Mouse (Mus musculus) c-Kit-positive CD71-negative TER-119-negative erythroid progenitor cells, embryonic 14.5 days (primary cell): ENCODE data around the gene Orm3.

Experiments
- DNase-seq: peaks from one replicate; pipeline ENCODE4 v3.0.0-alpha.2; 2013; ENCODE audit warnings: low read depth

Gene Orm3

GRCm38 (mm10) chr4:63402558-63402957, 46.6 kb downstream of the Orm3 start:
- DNase-seq, result no peak

GRCm38 (mm10) chr4:63403040-63403959, 47.3 kb downstream of the Orm3 start, which contains the start of gene Akna:
Gene Akna, minus strand, starts transcription at chr4:63403354.
- peak; percentile 50 for DNase-seq

DNA sequence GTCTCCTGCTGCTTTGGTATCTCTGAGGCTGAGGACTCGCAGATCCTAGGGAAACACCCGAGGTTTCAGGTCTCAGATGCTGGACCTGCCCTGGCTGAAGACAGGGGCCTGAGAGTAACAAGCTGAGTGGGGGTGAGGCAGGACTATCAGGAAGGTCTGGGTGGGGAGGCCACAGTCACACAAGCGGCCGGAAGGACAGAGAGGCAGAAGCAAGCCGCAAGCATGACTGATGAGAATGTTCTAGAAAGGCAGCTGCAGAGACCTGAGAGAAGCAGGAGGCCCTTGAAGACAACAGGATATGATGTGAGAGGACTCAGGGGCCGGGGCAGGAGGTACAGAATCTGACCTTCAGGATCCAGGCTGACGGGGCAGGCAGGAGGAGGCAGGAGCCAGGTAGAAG, 48.2 kb downstream of the Orm3 start:
- DNase-seq, result no peak

DNA sequence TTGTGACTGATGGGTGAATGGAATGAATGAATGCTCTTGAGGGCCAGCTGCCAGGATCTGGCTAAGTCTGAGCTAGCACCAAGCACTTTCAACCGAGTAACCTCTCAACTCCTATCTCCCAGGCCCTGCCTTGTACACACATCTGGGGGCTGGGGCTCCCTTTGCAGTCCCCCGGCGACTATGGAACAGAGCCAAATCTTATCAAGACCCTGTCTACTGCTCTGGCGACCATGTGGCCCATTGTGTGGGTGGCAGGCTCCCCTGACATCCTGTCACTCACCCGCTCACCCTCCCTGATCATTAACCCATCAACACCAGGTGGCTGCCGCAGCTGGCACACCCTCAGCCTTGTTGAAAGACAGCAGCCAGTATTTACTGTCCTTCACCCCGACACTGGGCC, 49.1 kb downstream of the Orm3 start:
- DNase-seq, result no peak

DNA sequence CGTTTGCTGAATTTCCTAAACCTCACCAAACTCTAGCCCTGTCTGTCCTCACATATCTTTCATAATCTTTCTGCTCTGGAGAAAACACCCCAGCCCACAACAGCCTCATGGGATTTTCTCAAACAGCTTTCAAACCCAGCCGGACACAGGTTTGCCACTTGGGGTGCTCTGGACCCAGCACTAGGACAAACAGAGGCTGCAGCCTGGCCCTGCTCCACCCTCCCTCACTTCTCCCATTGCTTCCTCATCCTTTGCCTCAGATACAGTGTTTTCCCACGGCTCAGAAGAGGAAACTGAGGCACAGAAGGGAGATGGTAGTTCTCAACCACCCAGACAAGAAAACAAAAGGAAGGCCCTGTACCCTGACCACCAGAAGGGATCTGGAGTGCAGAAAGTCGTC, 49.7 kb downstream of the Orm3 start:
- DNase-seq, result no peak

GRCm38 (mm10) chr4:63408247-63408646, 52.3 kb downstream of the Orm3 start:
- no peak for DNase-seq

GRCm38 (mm10) chr4:63408649-63409048, 52.7 kb downstream of the Orm3 start:
- DNase-seq, result peak; percentile 52
